ENCODE assay signal across 27 mouse cellular contexts in genomic region chr17:88050318-88050717, GRCm38 (mm10).
"Had no signal": no experiment of that assay in that cellular context is flagged by ENCODE, and none has a peak within 500 bp of the region (broad histone marks: within the 10 kb centered on the region; RNA-seq: fewer than 3 reads in every experiment).

No protein-coding gene starts in this region.

- H3K4me3 ChIP-seq: embryonic facial prominence, embryonic 10.5 days; embryonic facial prominence, embryonic 12.5 days; embryonic facial prominence, embryonic 13.5 days; embryonic facial prominence, embryonic 15.5 days; erythroblast, embryonic 14.5 days; forebrain, embryonic 10.5 days; forebrain, embryonic 12.5 days; forebrain, embryonic 13.5 days; forebrain, embryonic 15.5 days; gastrocnemius, adult 2 months had no signal

- ATAC-seq: forebrain, embryonic 13.5 days; forebrain, embryonic 14.5 days; forebrain, embryonic 15.5 days; forebrain, embryonic 16.5 days; forebrain, postnatal 0 days had no signal

- H3K9me3 ChIP-seq: embryonic facial prominence, embryonic 10.5 days; embryonic facial prominence, embryonic 12.5 days; embryonic facial prominence, embryonic 13.5 days; embryonic facial prominence, embryonic 15.5 days; forebrain, embryonic 12.5 days; forebrain, embryonic 15.5 days had no signal

- H3K9ac ChIP-seq: embryonic facial prominence, embryonic 12.5 days; embryonic facial prominence, embryonic 13.5 days; embryonic facial prominence, embryonic 15.5 days; forebrain, embryonic 12.5 days; forebrain, embryonic 13.5 days; forebrain, embryonic 15.5 days; forebrain, postnatal 0 days had no signal

- H3K27me3 ChIP-seq: embryonic facial prominence, embryonic 12.5 days; embryonic facial prominence, embryonic 13.5 days; embryonic facial prominence, embryonic 15.5 days; forebrain, embryonic 12.5 days; forebrain, embryonic 13.5 days; forebrain, embryonic 15.5 days had no signal

- H3K36me3 ChIP-seq: embryonic facial prominence, embryonic 12.5 days; embryonic facial prominence, embryonic 13.5 days; embryonic facial prominence, embryonic 15.5 days; forebrain, embryonic 15.5 days had no signal

- DNase-seq: cerebellum, adult 18-20 months; cerebellum, adult 2 months; cerebellum, adult 8-10 months; cerebellum, adult 9-10 months; cerebellum, adult 9-11 months; cerebellum, postnatal 10 days; cerebellum, postnatal 14 days; cerebellum, postnatal 25 days; cerebellum, postnatal 36 days; embryo, embryonic 11 days; forebrain, postnatal 0 days; gastrocnemius, adult 2 months; gastrocnemius, postnatal 10 days; gastrocnemius, postnatal 14 days; gastrocnemius, postnatal 25 days; gastrocnemius, postnatal 36 days had no signal

- H3K27ac ChIP-seq: embryonic facial prominence, embryonic 10.5 days; embryonic facial prominence, embryonic 12.5 days; embryonic facial prominence, embryonic 13.5 days; embryonic facial prominence, embryonic 15.5 days; forebrain, embryonic 10.5 days; forebrain, embryonic 12.5 days; forebrain, embryonic 13.5 days; forebrain, embryonic 15.5 days; gastrocnemius, adult 2 months had no signal

- H3K4me2 ChIP-seq: embryonic facial prominence, embryonic 12.5 days; embryonic facial prominence, embryonic 13.5 days; embryonic facial prominence, embryonic 15.5 days; forebrain, embryonic 12.5 days; forebrain, embryonic 13.5 days; forebrain, embryonic 15.5 days had no signal
